Mouse (Mus musculus) left cerebral cortex, adult 18-20 months (tissue): ENCODE measurements around the gene Rnf43. TPM values are rescaled to one million over a fixed set of nuclear protein-coding genes. Genes with fewer than 3 reads are reported as not detected.

Source experiments
- microRNA-seq, 2 experiments: library from miRNA; unstranded; fragments of <30 nt; microRNA quantifications; one replicate each; pipeline ENCODE4 v1.2.0; 2021
- total RNA-seq, 2 experiments: library from RNA; stranded (reverse); gene quantifications; 2 replicates each; pipeline ENCODE4 v1.2.3; 2021

Gene Rnf43
- total RNA-seq, 2 experiments from 2014 or later = 2.1 to 2.2 TPM

Small RNA genes lying within 50 kb of the gene (microRNA-seq; reads per million reads assigned to microRNA genes)
- 0 reads per million in 2 experiments for gene Mir142
- 0 reads per million in 2 experiments for gene Mir142b

Other genes starting within 250 kb of the Rnf43 start
- gene Gm11492, start 96.1 kb upstream of the Rnf43 start, total RNA-seq = under 1 TPM in 1 of 2 experiments, not detected in 1; 0.21 TPM
- gene Sept4, start 93.8 kb upstream of the Rnf43 start, total RNA-seq = 100 to 1,000 TPM; 175 to 183 TPM
- gene Mtmr4, start 70.6 kb upstream of the Rnf43 start, total RNA-seq = 100 to 1,000 TPM in 1 of 2 experiments, 10 to 100 TPM in 1; 93.9 to 101 TPM
- under 1 TPM; 0.49 to 0.58 TPM for gene Hsf5, start 45.6 kb upstream of the Rnf43 start, total RNA-seq
- gene Supt4a, start 74.8 kb downstream of the Rnf43 start, total RNA-seq = 10 to 100 TPM; 80.1 to 87.1 TPM
- gene Tspoap1, start 97.8 kb downstream of the Rnf43 start, total RNA-seq = 100 to 1,000 TPM; 172 to 177 TPM
- under 1 TPM in 1 of 2 experiments, not detected in 1; 0.26 TPM for gene Mpo, start 130.9 kb downstream of the Rnf43 start, total RNA-seq
- gene Lpo, start 165.6 kb downstream of the Rnf43 start, total RNA-seq = under 1 TPM; 0.28 to 0.37 TPM
- gene Mks1, start 190.5 kb downstream of the Rnf43 start, total RNA-seq = 1 to 10 TPM; 3.9 to 4.1 TPM
- gene Epx, start 212.8 kb downstream of the Rnf43 start, total RNA-seq = not detected
- not detected for gene Olfr462, start 229.5 kb downstream of the Rnf43 start, total RNA-seq
- gene Olfr463, start 234.7 kb downstream of the Rnf43 start, total RNA-seq = not detected